Mouse (Mus musculus) kidney, adult 9 months (tissue): ENCODE measurements around the gene Trpm4.
"Not testable (repeated sequence)": the region's sequence is repeated elsewhere in the genome, so short reads cannot be mapped to it uniquely, and the experiment has no call there.

Experiments
- DNase-seq: peaks from one replicate; pipeline ENCODE4 v3.0.0; 2022

The Trpm4 gene

GRCm38 (mm10) chr7:45312023-45312422, 21.6 kb downstream of the Trpm4 start:
- DNase-seq: no peak

- DNase-seq: peak; percentile 62
Measured at GRCm38 (mm10) chr7:45309455-45309854, 24.1 kb downstream of the Trpm4 start.

GRCm38 (mm10) chr7:45308551-45309240, 24.9 kb downstream of the Trpm4 start:
- DNase-seq: no peak

- peak; percentile 82 for DNase-seq
Measured at GRCm38 (mm10) chr7:45305275-45305674, 28.3 kb downstream of the Trpm4 start.

GRCm38 (mm10) chr7:45304869-45305268, 28.7 kb downstream of the Trpm4 start:
- no peak for DNase-seq

- no peak for DNase-seq
Measured at GRCm38 (mm10) chr7:45302626-45303025, 31.0 kb downstream of the Trpm4 start.

GRCm38 (mm10) chr7:45300270-45300669, 33.3 kb downstream of the Trpm4 start:
- DNase-seq: peak; percentile 73

- DNase-seq: peak; percentile 64
Measured at GRCm38 (mm10) chr7:45299752-45300151, 33.8 kb downstream of the Trpm4 start.

- DNase-seq: no peak
Measured at GRCm38 (mm10) chr7:45297563-45297962, 36.0 kb downstream of the Trpm4 start.

- no peak for DNase-seq
Measured at GRCm38 (mm10) chr7:45296626-45297025, 37.0 kb downstream of the Trpm4 start.

- DNase-seq: no peak
Measured at GRCm38 (mm10) chr7:45286486-45286885, 47.1 kb downstream of the Trpm4 start.

- peak; percentile 87 for DNase-seq
Measured at GRCm38 (mm10) chr7:45277136-45277760, 56.3 kb downstream of the Trpm4 start, which contains the start of gene Slc6a21. TSS of gene Slc6a21 (plus strand) at chr7:45277513.

GRCm38 (mm10) chr7:45273672-45274071, 59.9 kb downstream of the Trpm4 start:
- DNase-seq: no peak

GRCm38 (mm10) chr7:45272786-45273412, 60.7 kb downstream of the Trpm4 start:
- DNase-seq: no peak

- DNase-seq: no peak
Measured at GRCm38 (mm10) chr7:45265518-45265917, 68.1 kb downstream of the Trpm4 start.

GRCm38 (mm10) chr7:45264348-45264747, 69.2 kb downstream of the Trpm4 start:
- DNase-seq: peak; percentile 50

GRCm38 (mm10) chr7:45263006-45263607, 70.5 kb downstream of the Trpm4 start:
- no peak for DNase-seq

GRCm38 (mm10) chr7:45262266-45262665, 71.3 kb downstream of the Trpm4 start:
- DNase-seq: no peak

- DNase-seq: no peak
Measured at GRCm38 (mm10) chr7:45259281-45259680, 74.3 kb downstream of the Trpm4 start.

- no peak for DNase-seq
Measured at GRCm38 (mm10) chr7:45257063-45257840, 76.3 kb downstream of the Trpm4 start.

GRCm38 (mm10) chr7:45255822-45256221, 77.8 kb downstream of the Trpm4 start:
- not testable (repeated sequence) for DNase-seq

GRCm38 (mm10) chr7:45253806-45254205, 79.8 kb downstream of the Trpm4 start:
- DNase-seq: no peak
